Mouse (Mus musculus): Measurements from ENCODE around the gene Ttc27. TPM values are rescaled to one million over a fixed set of nuclear protein-coding genes. Genes with fewer than 3 reads are reported as not detected.

Gene Ttc27
- polyA plus RNA-seq, 1 experiment from 2014 or later = 14.4 TPM

GRCm38 (mm10) chr17:74752906-74753627, 35.5 kb downstream of the Ttc27 start:
- Histone ChIP-seq H3K27me3 (replicated peaks) (no peaks in the 10 kb centered on the region), H3K4me1 (replicated peaks) (no peaks in the 10 kb centered on the region), H3K27ac (ENCODE audit: poor library complexity, severe bottlenecking) (no peak overlapping the region), H3K9me3 (replicated peaks) (no peaks in the 10 kb centered on the region), H3K4me3 (no peak overlapping the region), H3K36me3 (peaks cover 4% of the 10 kb centered on the region; the same call in 1 of the 2 replicates), H3K4me2 (no peak overlapping the region), H3K9ac (no peak overlapping the region)
- ATAC-seq (ENCODE audit: insufficient number of reproducible peaks, low FRiP score) = no peak
- WGBS = 78% methylated on average over 8 of the region's 8 CpGs

GRCm38 (mm10) chr17:74753628-74754104, 36.1 kb downstream of the Ttc27 start:
- Histone ChIP-seq H3K4me2 (no peak overlapping the region), H3K27ac (ENCODE audit: poor library complexity, severe bottlenecking) (no peak overlapping the region), H3K4me1 (replicated peaks) (no peaks in the 10 kb centered on the region), H3K4me3 (no peak overlapping the region), H3K9ac (no peak overlapping the region), H3K27me3 (replicated peaks) (no peaks in the 10 kb centered on the region), H3K9me3 (replicated peaks) (no peaks in the 10 kb centered on the region), H3K36me3 (peaks cover 6% of the 10 kb centered on the region; the same call in 1 of the 2 replicates)
- WGBS = 86% methylated on average over 5 of the region's 5 CpGs
- no peak for ATAC-seq (ENCODE audit: insufficient number of reproducible peaks, low FRiP score)

GRCm38 (mm10) chr17:74754369-74755118, 37.0 kb downstream of the Ttc27 start:
- WGBS = 88% methylated on average over 11 of the region's 11 CpGs
- Histone ChIP-seq H3K4me1 (replicated peaks) (no peaks in the 10 kb centered on the region), H3K36me3 (peaks cover 9% of the 10 kb centered on the region; the same call in 1 of the 2 replicates), H3K4me3 (no peak overlapping the region), H3K9ac (no peak overlapping the region), H3K27me3 (replicated peaks) (no peaks in the 10 kb centered on the region), H3K9me3 (replicated peaks) (no peaks in the 10 kb centered on the region), H3K27ac (ENCODE audit: poor library complexity, severe bottlenecking) (no peak overlapping the region), H3K4me2 (no peak overlapping the region)
- ATAC-seq (ENCODE audit: insufficient number of reproducible peaks, low FRiP score) = no peak

GRCm38 (mm10) chr17:74769390-74769811, 51.9 kb downstream of the Ttc27 start:
- H3K9ac ChIP-seq = no peak overlapping the region
- no peak overlapping the region for H3K4me2 ChIP-seq
- no peaks in the 10 kb centered on the region for H3K4me1 ChIP-seq (replicated peaks)
- 79% methylated on average over 9 of the region's 9 CpGs for WGBS
- peaks cover 10% of the 10 kb centered on the region for H3K36me3 ChIP-seq
- H3K27me3 ChIP-seq (replicated peaks) = no peaks in the 10 kb centered on the region
- no peak for ATAC-seq (ENCODE audit: insufficient number of reproducible peaks, low FRiP score)
- H3K27ac ChIP-seq (ENCODE audit: poor library complexity, severe bottlenecking) = no peak overlapping the region
- H3K4me3 ChIP-seq = no peak overlapping the region
- H3K9me3 ChIP-seq (replicated peaks) = no peaks in the 10 kb centered on the region

GRCm38 (mm10) chr17:74772364-74772763, 54.8 kb downstream of the Ttc27 start:
- H3K27me3 ChIP-seq (replicated peaks) = no peaks in the 10 kb centered on the region
- WGBS = 84% methylated on average over 4 of the region's 4 CpGs
- H3K9ac ChIP-seq = no peak overlapping the region
- no peak overlapping the region for H3K27ac ChIP-seq (ENCODE audit: poor library complexity, severe bottlenecking)
- H3K4me1 ChIP-seq (replicated peaks) = no peaks in the 10 kb centered on the region
- peaks cover 4% of the 10 kb centered on the region; the same call in 1 of the 2 replicates for H3K36me3 ChIP-seq
- H3K4me2 ChIP-seq = no peak overlapping the region
- H3K9me3 ChIP-seq (replicated peaks) = no peaks in the 10 kb centered on the region
- no peak overlapping the region for H3K4me3 ChIP-seq
- no peak for ATAC-seq (ENCODE audit: insufficient number of reproducible peaks, low FRiP score)

- Histone ChIP-seq H3K4me2 (no peak overlapping the region), H3K9me3 (replicated peaks) (no peaks in the 10 kb centered on the region), H3K9ac (no peak overlapping the region), H3K4me3 (no peak overlapping the region), H3K36me3 (no peaks in the 10 kb centered on the region), H3K27me3 (replicated peaks) (no peaks in the 10 kb centered on the region), H3K27ac (ENCODE audit: poor library complexity, severe bottlenecking) (no peak overlapping the region), H3K4me1 (replicated peaks) (no peaks in the 10 kb centered on the region)
- WGBS = 82% methylated on average over 5 of the region's 5 CpGs
- no peak for ATAC-seq (ENCODE audit: insufficient number of reproducible peaks, low FRiP score)
Observed at GRCm38 (mm10) chr17:74773556-74773955, 56.0 kb downstream of the Ttc27 start.

GRCm38 (mm10) chr17:74780133-74780532, 62.6 kb downstream of the Ttc27 start:
- Histone ChIP-seq H3K27ac (ENCODE audit: poor library complexity, severe bottlenecking) (no peak overlapping the region), H3K27me3 (replicated peaks) (no peaks in the 10 kb centered on the region), H3K4me3 (no peak overlapping the region), H3K4me1 (replicated peaks) (0 out of 2 replicates have a peak, but pooled peaks cover 6% of the 10 kb centered on the region), H3K36me3 (no peaks in the 10 kb centered on the region), H3K9ac (no peak overlapping the region), H3K9me3 (replicated peaks) (no peaks in the 10 kb centered on the region), H3K4me2 (no peak overlapping the region)
- no peak for ATAC-seq (ENCODE audit: insufficient number of reproducible peaks, low FRiP score)
- 90% methylated on average over 4 of the region's 4 CpGs for WGBS

GRCm38 (mm10) chr17:74780627-74781026, 63.1 kb downstream of the Ttc27 start:
- WGBS = 75% methylated on average over 9 of the region's 9 CpGs
- no peak overlapping the region for H3K4me3 ChIP-seq
- no peak for ATAC-seq (ENCODE audit: insufficient number of reproducible peaks, low FRiP score)
- H3K9me3 ChIP-seq (replicated peaks) = no peaks in the 10 kb centered on the region
- no peak overlapping the region for H3K27ac ChIP-seq (ENCODE audit: poor library complexity, severe bottlenecking)
- H3K9ac ChIP-seq = no peak overlapping the region
- H3K4me2 ChIP-seq = no peak overlapping the region
- H3K27me3 ChIP-seq (replicated peaks) = no peaks in the 10 kb centered on the region
- no peaks in the 10 kb centered on the region for H3K36me3 ChIP-seq
- peaks cover 9% of the 10 kb centered on the region for H3K4me1 ChIP-seq (replicated peaks)

- H3K36me3 ChIP-seq = no peaks in the 10 kb centered on the region
- no peak overlapping the region for H3K4me3 ChIP-seq
- H3K27ac ChIP-seq (ENCODE audit: poor library complexity, severe bottlenecking) = no peak overlapping the region
- H3K4me2 ChIP-seq = no peak overlapping the region
- no peak for ATAC-seq (ENCODE audit: insufficient number of reproducible peaks, low FRiP score)
- peaks cover 11% of the 10 kb centered on the region for H3K4me1 ChIP-seq (replicated peaks)
- H3K9me3 ChIP-seq (replicated peaks) = no peaks in the 10 kb centered on the region
- no peak overlapping the region for H3K9ac ChIP-seq
- H3K27me3 ChIP-seq (replicated peaks) = no peaks in the 10 kb centered on the region
Observed at GRCm38 (mm10) chr17:74781911-74782310, 64.4 kb downstream of the Ttc27 start.

- no peak for ATAC-seq (ENCODE audit: insufficient number of reproducible peaks, low FRiP score)
- H3K4me2 ChIP-seq = no peak overlapping the region
- no peaks in the 10 kb centered on the region for H3K27me3 ChIP-seq (replicated peaks)
- H3K4me3 ChIP-seq = no peak overlapping the region
- 0 out of 2 replicates have a peak overlapping the region, but pooled peaks have one; percentile 14 for H3K27ac ChIP-seq (ENCODE audit: poor library complexity, severe bottlenecking)
- peaks cover 6% of the 10 kb centered on the region; the same call in 1 of the 2 replicates for H3K36me3 ChIP-seq
- peaks cover 14% of the 10 kb centered on the region for H3K4me1 ChIP-seq (replicated peaks)
- 52% methylated on average over 5 of the region's 5 CpGs for WGBS
- H3K9ac ChIP-seq = no peak overlapping the region
- H3K9me3 ChIP-seq (replicated peaks) = no peaks in the 10 kb centered on the region
Observed at GRCm38 (mm10) chr17:74785586-74785985, 68.1 kb downstream of the Ttc27 start.

GRCm38 (mm10) chr17:74786198-74786734, 68.7 kb downstream of the Ttc27 start:
- no peak overlapping the region for H3K9ac ChIP-seq
- WGBS = 81% methylated on average over 10 of the region's 10 CpGs
- ATAC-seq (ENCODE audit: insufficient number of reproducible peaks, low FRiP score) = no peak
- peaks cover 14% of the 10 kb centered on the region for H3K4me1 ChIP-seq (replicated peaks)
- H3K4me2 ChIP-seq = no peak overlapping the region
- no peak overlapping the region for H3K4me3 ChIP-seq
- peaks cover 6% of the 10 kb centered on the region; the same call in 1 of the 2 replicates for H3K36me3 ChIP-seq
- H3K27ac ChIP-seq (ENCODE audit: poor library complexity, severe bottlenecking) = no peak overlapping the region
- H3K9me3 ChIP-seq (replicated peaks) = no peaks in the 10 kb centered on the region
- H3K27me3 ChIP-seq (replicated peaks) = no peaks in the 10 kb centered on the region

Measured in heart, embryonic 12.5 days (tissue).